Mouse (Mus musculus): ENCODE results near the gene Nr1d1. TPM values are rescaled to one million over a fixed set of nuclear protein-coding genes. Genes with fewer than 3 reads are reported as not detected.

Gene Nr1d1
- total RNA-seq (2023) = 1 to 10 TPM in 1 of 2 experiments, under 1 TPM in 1; 0.68 to 1.1 TPM

GRCm38 (mm10) chr11:98774582-98775347 lies at the start of gene Nr1d1:
Nr1d1 (minus strand) TSS chr11:98775333.

GRCm38 (mm10) chr11:98804605-98805004 lies 29.5 kb upstream of the Nr1d1 start, which contains the start of gene Casc3:
Casc3 (plus strand) TSS chr11:98804905.

GRCm38 (mm10) chr11:98795015-98795713 lies 20.0 kb upstream of the Nr1d1 start, which contains the start of gene Msl1:
Msl1 (plus strand) TSS chr11:98795516.

GRCm38 (mm10) chr11:98740393-98741050 lies 34.6 kb downstream of the Nr1d1 start, which contains the start of gene Thra:
Thra (plus strand) TSS chr11:98740638.

GRCm38 (mm10) chr11:98729119-98729588 lies 46.0 kb downstream of the Nr1d1 start, which contains the start of gene Med24:
Med24 (minus strand) TSS chr11:98729435.

Other genes starting within 250 kb of the Nr1d1 start
- 1 to 10 TPM; 3.0 to 3.1 TPM for gene Ikzf3, start 229.3 kb downstream of the Nr1d1 start, total RNA-seq (2023)
- under 1 TPM in 1 of 2 experiments, not detected in 1; 0.33 TPM for gene Zpbp2, start 224.2 kb downstream of the Nr1d1 start, total RNA-seq (2023)
- gene Ormdl3, start 188.0 kb downstream of the Nr1d1 start, total RNA-seq (2023) = 10 to 100 TPM in 1 of 2 experiments, 1 to 10 TPM in 1; 8.6 to 11.0 TPM
- gene Lrrc3c, start 177.0 kb downstream of the Nr1d1 start, total RNA-seq (2023) = not detected
- gene Gm12355, start 149.7 kb downstream of the Nr1d1 start, total RNA-seq (2023) = 10 to 100 TPM; 19.7 to 20.5 TPM
- under 1 TPM in 1 of 2 experiments, not detected in 1; 0.57 TPM for gene Gsdma3, start 149.0 kb downstream of the Nr1d1 start, total RNA-seq (2023)
- gene Gsdma2, start 128.6 kb downstream of the Nr1d1 start, total RNA-seq (2023) = not detected
- gene Gsdma, start 111.0 kb downstream of the Nr1d1 start, total RNA-seq (2023) = not detected
- gene Psmd3, start 92.8 kb downstream of the Nr1d1 start, total RNA-seq (2023) = 10 to 100 TPM; 46.3 to 52.0 TPM
- gene Csf3, start 74.1 kb downstream of the Nr1d1 start, total RNA-seq (2023) = under 1 TPM in 1 of 2 experiments, not detected in 1; 0.33 TPM
- 10 to 100 TPM; 39.0 to 54.0 TPM for gene Med24, start 45.9 kb downstream of the Nr1d1 start, total RNA-seq (2023)
- gene Thra, start 34.7 kb downstream of the Nr1d1 start, total RNA-seq (2023) = 10 to 100 TPM; 24.3 to 28.2 TPM
- 100 to 1,000 TPM; 193 to 195 TPM for gene Msl1, start 20.2 kb upstream of the Nr1d1 start, total RNA-seq (2023)
- gene Casc3, start 29.6 kb upstream of the Nr1d1 start, total RNA-seq (2023) = 10 to 100 TPM; 50.6 to 51.9 TPM
- under 1 TPM; 0.11 to 0.53 TPM for gene Rapgefl1, start 61.5 kb upstream of the Nr1d1 start, total RNA-seq (2023)
- gene Wipf2, start 88.3 kb upstream of the Nr1d1 start, total RNA-seq (2023) = 10 to 100 TPM; 26.3 to 31.6 TPM
- gene Cdc6, start 132.5 kb upstream of the Nr1d1 start, total RNA-seq (2023) = 10 to 100 TPM; 26.4 to 33.3 TPM
- 100 to 1,000 TPM; 105 to 125 TPM for gene Rara, start 152.5 kb upstream of the Nr1d1 start, total RNA-seq (2023)
- not detected for gene Gjd3, start 207.7 kb upstream of the Nr1d1 start, total RNA-seq (2023)
- gene Top2a, start 248.9 kb upstream of the Nr1d1 start, total RNA-seq (2023) = 100 to 1,000 TPM; 283 to 298 TPM